Mouse (Mus musculus): Measurements from ENCODE around the gene Yipf3.

Yipf3 gene

DNA sequence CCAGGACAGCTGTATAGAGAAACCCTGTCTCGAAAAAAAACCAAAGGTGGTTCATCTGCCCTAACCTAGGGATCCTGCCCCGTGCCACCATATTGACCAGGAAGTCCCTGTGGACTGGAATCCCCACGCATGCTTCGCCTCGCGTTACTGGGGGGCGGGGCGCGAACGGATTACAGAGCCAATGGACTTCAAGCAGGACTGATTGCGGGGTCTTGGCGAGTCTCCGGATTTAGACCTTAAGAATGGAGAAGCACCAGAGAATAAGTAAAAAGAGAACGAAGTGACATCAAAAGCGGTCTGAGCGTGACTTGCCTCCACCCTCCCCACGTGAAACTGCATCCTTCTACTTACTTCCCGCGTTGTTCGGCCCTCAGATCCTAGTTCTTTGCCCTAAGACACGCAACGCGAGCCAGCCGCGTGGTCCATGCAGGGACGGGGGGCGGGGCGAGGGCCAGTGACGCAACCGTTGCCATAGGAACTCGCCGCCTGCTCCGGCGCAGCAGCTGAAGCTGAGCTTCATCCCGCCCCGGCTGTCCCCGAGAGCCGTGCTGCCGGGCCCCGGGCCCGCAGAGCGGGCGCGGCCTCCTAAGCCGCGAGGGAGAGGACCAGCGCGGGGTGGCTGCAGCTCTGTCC lies 5.7 kb downstream of the Yipf3 start, which contains the start of gene Lrrc73:
Lrrc73 (plus strand) TSS at position 80 of the 633 bp plus-strand sequence.
- ATAC-seq (ENCODE audit: insufficient number of reproducible peaks, low FRiP score, low TSS enrichment) = peak; percentile 67; the same call in 1 of the 2 replicates

- no peak for ATAC-seq (ENCODE audit: insufficient number of reproducible peaks, low FRiP score, low TSS enrichment)
Measured at GRCm38 (mm10) chr17:46254106-46254505, 6.2 kb downstream of the Yipf3 start.

- no peak for ATAC-seq (ENCODE audit: insufficient number of reproducible peaks, low FRiP score, low TSS enrichment)
Measured at GRCm38 (mm10) chr17:46255147-46255546, 7.3 kb downstream of the Yipf3 start.

DNA sequence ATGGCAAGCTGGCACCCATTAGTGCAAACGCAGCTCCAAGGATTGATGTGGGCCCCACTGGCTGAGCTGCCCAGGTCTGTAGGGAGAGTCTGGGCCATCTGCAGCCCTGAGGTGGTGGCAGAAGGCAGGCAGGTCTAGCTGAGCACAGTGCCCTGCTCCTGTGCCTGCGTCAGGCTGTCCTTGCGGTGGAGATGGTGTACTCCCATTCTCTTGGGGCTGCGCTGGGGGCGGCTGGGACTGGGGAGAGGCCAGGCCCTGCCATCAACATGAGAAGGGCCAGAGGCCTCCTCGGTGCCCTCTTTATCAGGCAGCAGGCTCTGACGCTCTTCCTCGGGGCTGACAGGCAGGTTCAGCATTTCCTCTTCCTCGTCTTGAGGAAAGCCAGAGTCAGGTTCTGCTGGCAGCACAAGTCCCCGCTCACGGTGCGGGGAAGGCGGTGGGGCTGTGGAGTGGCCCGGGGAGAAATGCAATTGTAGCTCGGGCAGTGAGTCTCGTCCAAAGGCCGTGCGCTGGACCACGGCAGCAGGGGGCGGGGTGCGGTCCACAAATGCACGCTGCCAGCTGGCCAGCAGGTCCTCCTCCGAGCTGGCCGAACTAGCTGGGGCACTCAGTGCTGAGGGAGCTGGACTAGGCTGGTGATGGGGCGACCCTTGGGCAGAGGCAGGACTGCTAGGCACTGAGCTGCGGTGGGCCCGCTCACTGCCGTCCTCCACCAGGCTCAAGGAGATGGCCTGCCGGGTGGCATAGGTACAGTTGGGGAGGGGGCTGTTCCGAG lies 10.6 kb downstream of the Yipf3 start:
- no peak for ATAC-seq (ENCODE audit: insufficient number of reproducible peaks, low FRiP score, low TSS enrichment)

DNA sequence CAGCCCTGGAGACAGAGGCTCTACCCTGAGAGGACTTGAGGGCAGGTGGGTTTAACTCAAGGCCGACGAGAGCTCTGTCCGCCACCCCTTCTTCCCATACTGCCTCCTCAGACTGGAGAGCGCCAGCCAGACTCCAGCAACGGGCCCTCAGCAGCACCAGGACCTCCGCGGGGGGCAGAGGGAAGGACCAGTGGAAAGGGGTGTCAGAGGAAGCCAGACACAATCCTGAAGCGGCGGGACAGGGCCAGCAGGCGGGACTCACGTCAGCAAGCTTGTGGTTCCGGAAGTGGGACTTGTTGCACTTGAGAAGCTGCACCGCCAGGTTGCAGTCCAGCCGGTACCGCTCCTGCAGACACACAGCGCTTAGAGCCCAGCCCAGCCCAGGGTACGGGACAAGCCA lies 11.8 kb downstream of the Yipf3 start:
- ATAC-seq (ENCODE audit: insufficient number of reproducible peaks, low FRiP score, low TSS enrichment) = no peak

- no peak for ATAC-seq (ENCODE audit: insufficient number of reproducible peaks, low FRiP score, low TSS enrichment)
Measured at GRCm38 (mm10) chr17:46262201-46262694, 14.4 kb downstream of the Yipf3 start.

- no peak for ATAC-seq (ENCODE audit: insufficient number of reproducible peaks, low FRiP score, low TSS enrichment)
Measured at GRCm38 (mm10) chr17:46265502-46265901, 17.6 kb downstream of the Yipf3 start.

- ATAC-seq (ENCODE audit: insufficient number of reproducible peaks, low FRiP score, low TSS enrichment) = peak; percentile 72
Measured at GRCm38 (mm10) chr17:46265918-46266618, 18.2 kb downstream of the Yipf3 start.

GRCm38 (mm10) chr17:46266986-46267385 lies 19.1 kb downstream of the Yipf3 start:
- no peak for ATAC-seq (ENCODE audit: insufficient number of reproducible peaks, low FRiP score, low TSS enrichment)

DNA sequence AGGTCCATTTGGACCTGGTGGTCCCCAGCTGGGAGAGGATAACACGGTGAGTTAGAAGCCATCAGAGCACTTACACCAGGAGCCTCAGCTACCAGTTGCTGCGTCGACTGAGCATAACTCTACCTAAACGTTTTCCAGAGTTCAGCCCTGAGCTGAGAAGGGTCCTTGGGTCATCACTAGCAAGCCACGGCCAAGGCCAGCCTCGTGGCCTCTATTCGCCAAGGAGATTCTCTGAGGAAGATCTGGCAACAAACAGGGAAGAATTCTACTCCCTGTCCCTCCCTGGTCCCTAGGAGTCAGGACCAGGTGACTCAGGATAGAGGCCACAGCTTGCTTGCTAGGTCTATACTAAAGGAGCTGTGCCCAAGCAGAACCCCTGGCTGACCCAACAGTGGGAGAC lies 19.6 kb downstream of the Yipf3 start:
- ATAC-seq (ENCODE audit: insufficient number of reproducible peaks, low FRiP score, low TSS enrichment) = no peak

DNA sequence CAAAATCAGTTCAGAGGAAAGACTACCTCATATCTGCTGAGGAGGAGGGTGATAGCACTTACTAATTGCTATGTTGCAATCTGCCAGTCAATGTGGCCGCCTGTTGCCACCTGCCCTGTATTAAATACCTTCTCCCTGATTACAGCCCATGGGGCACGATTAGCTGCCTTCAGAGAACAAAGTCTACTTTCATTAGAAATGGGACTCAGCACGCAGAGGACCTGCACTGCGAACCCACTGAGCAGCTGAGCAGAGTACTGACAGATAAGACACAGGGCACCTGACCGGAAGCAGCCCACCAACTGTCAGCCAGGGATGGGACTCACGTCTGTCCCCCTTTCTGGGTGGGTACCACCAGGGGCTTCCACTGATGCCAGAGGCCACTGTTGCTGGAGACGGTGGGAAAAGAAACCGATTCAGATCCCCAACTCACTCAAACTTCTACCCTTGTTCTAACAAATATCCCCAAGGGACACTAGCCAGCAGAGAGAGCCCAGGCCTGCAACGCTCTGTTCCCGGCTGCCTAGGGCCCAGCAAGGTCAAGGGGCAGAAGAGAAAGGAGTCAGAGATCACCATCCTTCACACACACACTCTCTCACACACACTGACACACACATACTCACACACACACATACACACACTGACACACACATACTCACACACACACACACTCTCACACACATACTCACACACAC lies 20.3 kb downstream of the Yipf3 start:
- no peak for ATAC-seq (ENCODE audit: insufficient number of reproducible peaks, low FRiP score, low TSS enrichment)

DNA sequence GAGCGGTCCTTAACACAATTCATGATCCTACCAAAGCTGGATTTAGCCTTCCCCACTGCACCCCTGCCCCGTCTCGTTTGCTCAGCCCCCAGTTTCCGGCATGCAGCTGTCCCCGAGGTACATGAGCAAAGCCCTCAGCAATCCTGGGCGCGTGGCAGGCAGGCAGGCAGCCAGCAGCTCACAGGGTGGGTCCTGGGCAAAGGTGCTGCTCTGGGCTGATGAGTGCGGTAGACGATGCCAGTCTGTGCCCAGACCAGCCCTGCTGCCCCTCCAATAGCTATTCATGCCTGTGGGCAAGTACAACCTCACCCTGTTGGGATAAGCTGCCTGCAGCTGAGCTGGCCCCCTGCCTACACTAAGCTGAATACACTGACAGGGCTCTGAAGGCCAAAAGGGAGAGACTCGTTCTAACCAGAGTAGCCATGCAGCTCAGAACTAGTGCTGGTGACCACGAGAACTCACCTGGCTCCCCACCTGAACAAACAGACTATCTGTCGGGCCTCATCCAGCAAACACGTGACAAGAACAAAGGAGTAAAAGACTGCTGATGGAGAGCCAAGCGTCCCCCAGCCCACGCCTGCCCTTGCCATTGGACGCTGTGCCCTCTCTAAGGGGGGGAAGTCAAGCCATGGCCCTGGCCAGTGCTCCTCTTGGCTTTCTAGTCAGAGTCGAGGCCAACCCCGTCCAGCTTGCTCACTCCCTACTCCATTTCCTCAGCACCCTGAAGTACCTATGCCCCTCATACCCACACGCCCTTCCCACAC lies 22.1 kb downstream of the Yipf3 start:
- ATAC-seq (ENCODE audit: insufficient number of reproducible peaks, low FRiP score, low TSS enrichment) = no peak

DNA sequence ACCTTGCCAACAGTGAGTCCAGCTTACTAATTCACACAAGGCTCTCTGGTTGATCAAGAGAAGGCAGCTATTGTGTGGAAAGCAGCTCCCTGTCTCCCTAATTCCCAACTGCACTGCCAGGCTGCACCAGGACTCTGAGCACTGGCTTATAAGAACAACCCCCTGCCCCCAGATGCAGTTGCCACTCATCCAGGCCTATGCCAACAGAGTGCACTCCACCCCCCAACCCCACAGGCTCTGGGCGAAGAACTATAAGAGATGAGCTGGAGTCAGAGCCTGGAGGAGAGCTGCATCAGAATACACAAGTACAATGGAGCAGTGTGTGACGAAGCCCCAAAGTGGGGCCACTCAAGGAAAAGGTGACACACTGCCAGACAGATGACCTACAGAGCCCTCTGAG lies 24.2 kb downstream of the Yipf3 start:
- no peak for ATAC-seq (ENCODE audit: insufficient number of reproducible peaks, low FRiP score, low TSS enrichment)

- no peak for ATAC-seq (ENCODE audit: insufficient number of reproducible peaks, low FRiP score, low TSS enrichment)
Measured at GRCm38 (mm10) chr17:46272675-46273074, 24.8 kb downstream of the Yipf3 start.

- no peak for ATAC-seq (ENCODE audit: insufficient number of reproducible peaks, low FRiP score, low TSS enrichment)
Measured at GRCm38 (mm10) chr17:46273803-46274236, 25.9 kb downstream of the Yipf3 start.

DNA sequence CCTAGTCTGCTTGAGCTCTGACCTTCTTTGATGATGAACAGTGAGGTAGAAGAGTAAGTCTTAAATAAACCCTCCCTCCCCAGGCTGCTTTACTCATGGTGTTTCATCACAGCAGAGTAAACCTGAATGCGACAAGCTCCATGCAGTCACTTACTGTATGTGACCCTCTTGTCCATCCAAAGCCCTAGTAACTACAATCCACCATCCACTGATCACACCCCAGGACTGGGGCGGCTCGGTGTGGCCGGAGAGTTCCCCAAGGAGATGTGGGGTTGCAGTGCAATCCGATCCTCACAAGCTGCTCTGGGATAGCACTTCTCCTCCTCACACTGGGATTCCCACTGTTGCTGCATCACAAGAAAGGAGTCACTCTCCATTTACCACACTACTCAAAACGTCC lies 26.6 kb downstream of the Yipf3 start:
- no peak for ATAC-seq (ENCODE audit: insufficient number of reproducible peaks, low FRiP score, low TSS enrichment)

DNA sequence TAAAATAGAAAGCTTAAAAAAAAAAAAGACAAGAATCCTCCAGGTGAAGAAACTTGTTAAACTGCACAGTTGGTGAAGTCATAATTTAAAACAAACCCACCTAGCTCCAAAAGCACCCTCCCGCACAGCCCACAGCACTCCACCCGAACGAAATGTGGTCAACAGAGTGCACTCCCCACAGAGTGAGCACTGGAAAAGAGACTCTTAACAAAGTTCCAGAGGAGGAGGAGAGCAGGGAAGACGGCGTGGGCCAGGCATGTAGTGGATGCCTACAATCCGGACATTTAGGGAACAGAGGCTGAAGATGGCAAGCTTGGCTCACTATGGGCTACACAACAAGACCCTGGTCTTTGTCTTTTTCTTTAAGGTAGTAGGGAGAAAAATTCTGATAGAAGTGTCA lies 27.2 kb downstream of the Yipf3 start:
- no peak for ATAC-seq (ENCODE audit: insufficient number of reproducible peaks, low FRiP score, low TSS enrichment)

DNA sequence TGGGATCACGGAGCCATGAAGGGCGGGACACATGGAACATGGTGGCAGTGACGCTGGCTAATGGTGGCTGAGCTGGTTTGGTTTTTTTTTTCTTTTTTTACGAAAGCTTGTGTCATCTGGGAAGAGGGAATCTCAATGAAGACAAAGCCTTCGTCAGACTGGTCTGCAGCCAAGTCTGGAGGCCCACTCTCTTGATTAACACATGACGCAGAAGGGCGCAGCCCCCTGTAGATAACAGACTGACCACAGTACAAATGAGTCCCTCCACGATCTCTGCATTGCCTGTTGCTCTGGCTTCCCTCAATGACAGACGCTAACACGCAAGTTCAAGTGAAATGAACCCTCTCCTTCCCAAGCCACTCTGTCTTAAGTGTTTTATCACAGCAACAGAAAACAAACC lies 27.6 kb downstream of the Yipf3 start:
- ATAC-seq (ENCODE audit: insufficient number of reproducible peaks, low FRiP score, low TSS enrichment) = no peak

GRCm38 (mm10) chr17:46277586-46277985 lies 29.7 kb downstream of the Yipf3 start:
- no peak for ATAC-seq (ENCODE audit: insufficient number of reproducible peaks, low FRiP score, low TSS enrichment)

All from cerebellum, adult (tissue).